ENCODE assay signal across 10 mouse cellular contexts in the genomic region with DNA sequence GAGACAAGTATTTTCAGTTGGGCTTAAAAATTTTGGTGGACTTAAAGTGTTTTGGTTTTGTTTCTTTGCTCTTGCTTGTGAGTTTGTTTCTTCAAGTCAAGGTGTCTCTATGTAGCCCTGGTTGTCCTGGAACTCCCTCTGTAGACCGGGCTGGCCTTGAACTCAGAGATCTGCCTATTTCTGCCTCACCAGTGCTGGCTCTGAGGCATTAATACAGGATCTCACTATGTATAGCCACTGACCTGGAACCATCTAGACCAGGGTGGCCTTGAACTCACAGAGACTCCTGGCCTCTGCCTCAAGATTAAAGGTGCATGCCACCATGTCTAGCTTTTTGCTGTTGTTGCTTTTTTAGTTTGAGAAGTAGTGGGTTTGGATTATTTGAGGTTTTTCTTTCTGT. TPM values are rescaled to one million over a fixed set of nuclear protein-coding genes. Genes with fewer than 3 reads are reported as not detected.
DNase-seq lines count a peak whose midpoint lies in the region; ATAC-seq and TF ChIP-seq lines count a peak whose summit lies in the region.
"Had no signal": no experiment of that assay in that cellular context is flagged by ENCODE, and none has a peak within 500 bp of the region (broad histone marks: within the 10 kb centered on the region; RNA-seq: fewer than 3 reads in every experiment).

No protein-coding gene starts in this region.

- no peaks in the 10 kb centered on the region for H3K9me3 ChIP-seq in heart, embryonic 13.5 days
- H3K9me3 ChIP-seq in G1E (replicated peaks) = no peaks in the 10 kb centered on the region
- H3K9me3 ChIP-seq in heart, postnatal 0 days (replicated peaks; ENCODE audit: control insufficient read depth, low read length) = no peaks in the 10 kb centered on the region
- H3K9me3 ChIP-seq in liver, embryonic 16.5 days (replicated peaks; ENCODE audit: control insufficient read depth, low read length) = no peaks in the 10 kb centered on the region

- H3K36me3 ChIP-seq in heart, embryonic 13.5 days = no peaks in the 10 kb centered on the region
- H3K36me3 ChIP-seq in G1E (replicated peaks) = peaks cover 29% of the 10 kb centered on the region
- no peaks in the 10 kb centered on the region for H3K36me3 ChIP-seq in heart, postnatal 0 days (replicated peaks; ENCODE audit: control insufficient read depth, insufficient read depth, low read length)
- no peaks in the 10 kb centered on the region for H3K36me3 ChIP-seq in liver, embryonic 16.5 days (ENCODE audit: control insufficient read depth, insufficient read depth)

- no peak for TF ChIP-seq EP300 in heart, postnatal 0 days (IDR thresholded peaks at IDR 0.05; ENCODE audit: low read depth)

- H3K4me3 ChIP-seq in heart, embryonic 13.5 days = peak overlapping the region; percentile 93
- H3K4me3 ChIP-seq in G1E (ENCODE audit: low read depth, low read length) = peak overlapping the region; percentile 85
- peak overlapping the region; percentile 75 for H3K4me3 ChIP-seq in heart, postnatal 0 days (ENCODE audit: low read depth, low read length)
- H3K4me3 ChIP-seq in liver, embryonic 16.5 days (ENCODE audit: low read depth, low read length) = peak overlapping the region; percentile 93

- H3K4me2 ChIP-seq in heart, embryonic 13.5 days = peak overlapping the region; percentile 93
- peak overlapping the region; percentile 85 for H3K4me2 ChIP-seq in heart, postnatal 0 days (ENCODE audit: low read depth, low read length)
- peak overlapping the region; percentile 60 for H3K4me2 ChIP-seq in liver, embryonic 16.5 days (ENCODE audit: low read depth, low read length)

- peaks cover 43% of the 10 kb centered on the region for H3K4me1 ChIP-seq in heart, embryonic 13.5 days
- peaks cover 67% of the 10 kb centered on the region for H3K4me1 ChIP-seq in G1E (ENCODE audit: insufficient read depth, low read depth, low read length)
- H3K4me1 ChIP-seq in heart, postnatal 0 days (ENCODE audit: control insufficient read depth, insufficient read depth) = peaks cover 13% of the 10 kb centered on the region
- peaks cover 35% of the 10 kb centered on the region for H3K4me1 ChIP-seq in liver, embryonic 16.5 days (ENCODE audit: control insufficient read depth, low read depth, low read length)

- no peak for ATAC-seq in heart, embryonic 13.5 days (ENCODE audit: extremely low read depth, insufficient number of reproducible peaks, low FRiP score, low TSS enrichment)
- no peak for ATAC-seq in G1E (ENCODE audit: extremely low read depth, insufficient number of reproducible peaks, low FRiP score, poor library complexity, severe bottlenecking)
- ATAC-seq in heart, postnatal 0 days (ENCODE audit: insufficient read depth, low read depth) = no peak
- no peak for ATAC-seq in liver, embryonic 16.5 days (ENCODE audit: low read depth)

- H3K9ac ChIP-seq in heart, embryonic 13.5 days = peak overlapping the region; percentile 96
- H3K9ac ChIP-seq in heart, postnatal 0 days (replicated peaks; ENCODE audit: low read depth, low read length) = peak overlapping the region; percentile 81
- peak overlapping the region; percentile 98 for H3K9ac ChIP-seq in liver, embryonic 16.5 days (ENCODE audit: low read depth, low read length)

- H3K27ac ChIP-seq in heart, embryonic 13.5 days (replicated peaks) = no peak overlapping the region
- no peak overlapping the region for H3K27ac ChIP-seq in heart, postnatal 0 days (ENCODE audit: low read depth)
- H3K27ac ChIP-seq in liver, embryonic 16.5 days (ENCODE audit: low read length) = peak overlapping the region; percentile 95

- WGBS in heart, embryonic 13.5 days = 73% methylated on average over 1 of the region's 1 CpGs
- WGBS in heart, postnatal 0 days = 84% methylated on average over 1 of the region's 1 CpGs
- 75% methylated on average over 1 of the region's 1 CpGs for WGBS in liver, embryonic 16.5 days (ENCODE audit: insufficient replicate concordance)

- DNase-seq in heart, postnatal 36 days = no peak
- DNase-seq in G1E (ENCODE audit: low spot score) = no peak
- no peak for DNase-seq in heart, postnatal 0 days (ENCODE audit: low spot score)
- no peak for DNase-seq in ovary, postnatal 36 days (ENCODE audit: low spot score)
- no peak for DNase-seq in c-Kit-positive CD71-positive TER-119-positive erythroid progenitor cells, embryonic 14.5 days (ENCODE audit: low spot score)
- DNase-seq in right cerebral cortex, postnatal 4 days = no peak
- DNase-seq: cerebellum, adult 18-20 months had no signal

- no peaks in the 10 kb centered on the region for H3K27me3 ChIP-seq in heart, embryonic 13.5 days (replicated peaks)
- no peaks in the 10 kb centered on the region for H3K27me3 ChIP-seq in G1E (ENCODE audit: insufficient read depth, low read length)
- H3K27me3 ChIP-seq in heart, postnatal 0 days (ENCODE audit: control insufficient read depth, insufficient read depth, low read length) = no peaks in the 10 kb centered on the region
- H3K27me3 ChIP-seq in liver, embryonic 16.5 days (ENCODE audit: control insufficient read depth, insufficient read depth, low read depth, low read length) = no peaks in the 10 kb centered on the region

- TF ChIP-seq CTCF in G1E (IDR thresholded peaks at IDR 0.05; ENCODE audit: low read depth, low read length) = no peak
- no peak for TF ChIP-seq CTCF in heart, postnatal 0 days (IDR thresholded peaks at IDR 0.05; ENCODE audit: low read depth)

- intact Hi-C loops in heart, postnatal 36 days (cut with DNase I) = loop anchor here (5.0 kb wide), 2 partner anchors 100 to 180 kb away; a partner anchor contains a TSS

RNA-seq across cellular contexts. Expression of a gene that starts 1.2 kb away (rescaled TPM):
- polyA plus RNA-seq in heart, embryonic 13.5 days (2015; fragmentation: Nextera tagmentation; extraction: Ambion mirVana) = 35.4 and 41.5 TPM in 2 replicates
- 100 to 1,000 TPM; 127 to 141 TPM for total RNA-seq in heart, postnatal 36 days (2021)
- total RNA-seq in G1E (2014; fragmentation: Nextera tagmentation) (62.7 and 101 TPM in 2 replicates), G1E (2017) (101 and 104 TPM in 2 replicates)
- 47.0 and 50.2 TPM in 2 replicates for polyA plus RNA-seq in G1E (2012)
- 50.3 and 54.2 TPM in 2 replicates for total RNA-seq in heart, postnatal 0 days (2014; rRNA removed; ENCODE audit: low replicate concordance)
- polyA plus RNA-seq in heart, postnatal 0 days (2015; fragmentation: Nextera tagmentation; extraction: Ambion mirVana) = 45.3 and 45.4 TPM in 2 replicates
- polyA plus RNA-seq in liver, embryonic 16.5 days (2015; fragmentation: Nextera tagmentation; extraction: Ambion mirVana) = 38.1 and 42.1 TPM in 2 replicates

RNA-seq across cellular contexts. Expression of a gene that starts 12.4 kb away (rescaled TPM):
- polyA plus RNA-seq in heart, embryonic 13.5 days (2015; fragmentation: Nextera tagmentation; extraction: Ambion mirVana) = 23.1 and 26.9 TPM in 2 replicates
- 1 to 10 TPM; 6.3 to 8.3 TPM for total RNA-seq in heart, postnatal 36 days (2021)
- 9.7 and 10.8 TPM in 2 replicates for total RNA-seq in G1E (2014; fragmentation: Nextera tagmentation)
- 33.9 and 35.2 TPM in 2 replicates for total RNA-seq in G1E (2017)
- 0.21 and 0.39 TPM in 2 replicates for polyA plus RNA-seq in G1E (2012)
- total RNA-seq in heart, postnatal 0 days (2014; rRNA removed; ENCODE audit: low replicate concordance) = 11.1 and 18.1 TPM in 2 replicates
- polyA plus RNA-seq in heart, postnatal 0 days (2015; fragmentation: Nextera tagmentation; extraction: Ambion mirVana) = 26.8 and 30.3 TPM in 2 replicates
- 4.8 and 5.0 TPM in 2 replicates for polyA plus RNA-seq in liver, embryonic 16.5 days (2015; fragmentation: Nextera tagmentation; extraction: Ambion mirVana)

RNA-seq across cellular contexts. Expression of a gene that starts 31.6 kb away (rescaled TPM):
- 0.12 TPM in 1 of 2 replicates, not detected in the other for polyA plus RNA-seq in heart, embryonic 13.5 days (2015; fragmentation: Nextera tagmentation; extraction: Ambion mirVana)
- total RNA-seq in heart, postnatal 36 days (2021) = not detected
- total RNA-seq in G1E (2014; fragmentation: Nextera tagmentation) = not detected in 2 replicates
- total RNA-seq in G1E (2017) = 0.12 and 0.60 TPM in 2 replicates
- polyA plus RNA-seq in G1E (2012) = not detected in 2 replicates
- total RNA-seq in heart, postnatal 0 days (2014; rRNA removed; ENCODE audit: low replicate concordance) = not detected in 2 replicates
- not detected in 2 replicates for polyA plus RNA-seq in heart, postnatal 0 days (2015; fragmentation: Nextera tagmentation; extraction: Ambion mirVana)
- polyA plus RNA-seq in liver, embryonic 16.5 days (2015; fragmentation: Nextera tagmentation; extraction: Ambion mirVana) = not detected in 2 replicates
- total RNA-seq: left cerebral cortex, adult 18-20 months had no signal

RNA-seq across cellular contexts. Expression of a gene that starts 55.8 kb away (rescaled TPM):
- polyA plus RNA-seq in heart, embryonic 13.5 days (2015; fragmentation: Nextera tagmentation; extraction: Ambion mirVana) = 1.6 and 2.0 TPM in 2 replicates
- total RNA-seq in heart, postnatal 36 days (2021) = under 1 TPM; 0.38 to 0.44 TPM
- not detected in 2 replicates for total RNA-seq in G1E (2014; fragmentation: Nextera tagmentation)
- 1.3 and 2.0 TPM in 2 replicates for total RNA-seq in G1E (2017)
- polyA plus RNA-seq in G1E (2012) = 0.02 TPM in 1 of 2 replicates, not detected in the other
- 1.7 and 2.6 TPM in 2 replicates for total RNA-seq in heart, postnatal 0 days (2014; rRNA removed; ENCODE audit: low replicate concordance)
- polyA plus RNA-seq in heart, postnatal 0 days (2015; fragmentation: Nextera tagmentation; extraction: Ambion mirVana) = 1.9 and 3.2 TPM in 2 replicates
- 0.25 and 1.3 TPM in 2 replicates for polyA plus RNA-seq in liver, embryonic 16.5 days (2015; fragmentation: Nextera tagmentation; extraction: Ambion mirVana)
- total RNA-seq: left cerebral cortex, adult 18-20 months had no signal
